Mouse (Mus musculus) thymus, adult 2 months (tissue): ENCODE measurements around the gene Ttll5.

Experiments
- CTCF ChIP-seq: fragments of 200-500 bp; IDR thresholded peaks from 2 replicates; pipeline ENCODE4 v1.5.1; 2012; ENCODE audit warnings: mild to moderate bottlenecking, control low read depth, low read length, moderate library complexity, borderline replicate concordance; ENCODE audit not compliant: control insufficient read depth, poor library complexity, insufficient read depth; ENCODE audit errors: extremely low read depth
- POLR2A ChIP-seq: fragments of 200-500 bp; IDR thresholded peaks from 2 replicates; pipeline ENCODE4 v1.6.1; 2012; ENCODE audit warnings: mild to moderate bottlenecking, low read length, control low read depth, moderate library complexity; ENCODE audit not compliant: control insufficient read depth, poor library complexity, insufficient read depth; ENCODE audit errors: extremely low read depth

GRCm38 (mm10) chr12:86094075-86094474 lies 269.6 kb downstream of the Ttll5 start:
- TF ChIP-seq POLR2A (no peak), CTCF (no peak)
